Mouse (Mus musculus): Measurements from ENCODE around the gene Hif3a. TPM values are rescaled to one million over a fixed set of nuclear protein-coding genes. Genes with fewer than 3 reads are reported as not detected.

The Hif3a gene
- polyA plus RNA-seq, 1 experiment from 2014 or later: 7.6 TPM

GRCm38 (mm10) chr7:17023701-17024100, 38.5 kb downstream of the Hif3a start:
- no peak for DNase-seq (ENCODE audit: low spot score)
- H3K9me3 ChIP-seq (ENCODE audit: control insufficient read depth, low read length): no peaks in the 10 kb centered on the region
- H3K9ac ChIP-seq (ENCODE audit: low read length): no peak overlapping the region
- H3K4me1 ChIP-seq (ENCODE audit: control insufficient read depth, insufficient read depth, low read length): peaks cover 9% of the 10 kb centered on the region
- no peak overlapping the region for H3K4me2 ChIP-seq (ENCODE audit: low read depth)
- H3K27me3 ChIP-seq (ENCODE audit: control insufficient read depth, insufficient read depth, low read length): no peaks in the 10 kb centered on the region
- H3K4me3 ChIP-seq (ENCODE audit: low read depth, low read length): no peak overlapping the region
- ATAC-seq (ENCODE audit: insufficient read depth, low FRiP score, low TSS enrichment): no peak
- H3K36me3 ChIP-seq (ENCODE audit: control insufficient read depth, insufficient read depth, low read length): peaks cover 15% of the 10 kb centered on the region
- 86% methylated on average over 4 of the region's 4 CpGs for WGBS
- no peak overlapping the region for H3K27ac ChIP-seq (ENCODE audit: low read depth, low read length)

GRCm38 (mm10) chr7:17022176-17022575, 40.1 kb downstream of the Hif3a start:
- ATAC-seq (ENCODE audit: insufficient read depth, low FRiP score, low TSS enrichment) (no peak), DNase-seq (ENCODE audit: low spot score) (no peak)
- Histone ChIP-seq H3K9me3 (ENCODE audit: control insufficient read depth, low read length) (no peaks in the 10 kb centered on the region), H3K4me1 (ENCODE audit: control insufficient read depth, insufficient read depth, low read length) (peaks cover 9% of the 10 kb centered on the region), H3K27me3 (ENCODE audit: control insufficient read depth, insufficient read depth, low read length) (no peaks in the 10 kb centered on the region), H3K9ac (ENCODE audit: low read length) (no peak overlapping the region), H3K27ac (ENCODE audit: low read depth, low read length) (no peak overlapping the region), H3K4me2 (ENCODE audit: low read depth) (no peak overlapping the region), H3K4me3 (ENCODE audit: low read depth, low read length) (no peak overlapping the region), H3K36me3 (ENCODE audit: control insufficient read depth, insufficient read depth, low read length) (peaks cover 18% of the 10 kb centered on the region)
- 96% methylated on average over 15 of the region's 15 CpGs for WGBS

- no peak overlapping the region for H3K9ac ChIP-seq (ENCODE audit: low read length)
- no peak overlapping the region for H3K4me3 ChIP-seq (ENCODE audit: low read depth, low read length)
- WGBS: 89% methylated on average over 7 of the region's 7 CpGs
- no peaks in the 10 kb centered on the region for H3K4me1 ChIP-seq (ENCODE audit: control insufficient read depth, insufficient read depth, low read length)
- H3K27me3 ChIP-seq (ENCODE audit: control insufficient read depth, insufficient read depth, low read length): no peaks in the 10 kb centered on the region
- no peaks in the 10 kb centered on the region for H3K9me3 ChIP-seq (ENCODE audit: control insufficient read depth, low read length)
- no peak overlapping the region for H3K27ac ChIP-seq (ENCODE audit: low read depth, low read length)
- no peak overlapping the region for H3K4me2 ChIP-seq (ENCODE audit: low read depth)
- peaks cover 31% of the 10 kb centered on the region for H3K36me3 ChIP-seq (ENCODE audit: control insufficient read depth, insufficient read depth, low read length)
- no peak for ATAC-seq (ENCODE audit: insufficient read depth, low FRiP score, low TSS enrichment)
- no peak for DNase-seq (ENCODE audit: low spot score)
These were observed 42.6 kb downstream of the Hif3a start for GRCm38 (mm10) chr7:17019426-17020166.

GRCm38 (mm10) chr7:17017921-17018320, 44.3 kb downstream of the Hif3a start:
- Histone ChIP-seq H3K9me3 (ENCODE audit: control insufficient read depth, low read length) (no peaks in the 10 kb centered on the region), H3K4me3 (ENCODE audit: low read depth, low read length) (no peak overlapping the region), H3K4me1 (ENCODE audit: control insufficient read depth, insufficient read depth, low read length) (no peaks in the 10 kb centered on the region), H3K4me2 (ENCODE audit: low read depth) (no peak overlapping the region), H3K36me3 (ENCODE audit: control insufficient read depth, insufficient read depth, low read length) (peaks cover 38% of the 10 kb centered on the region), H3K27ac (ENCODE audit: low read depth, low read length) (no peak overlapping the region), H3K9ac (ENCODE audit: low read length) (no peak overlapping the region), H3K27me3 (ENCODE audit: control insufficient read depth, insufficient read depth, low read length) (no peaks in the 10 kb centered on the region)
- no peak for DNase-seq (ENCODE audit: low spot score)
- ATAC-seq (ENCODE audit: insufficient read depth, low FRiP score, low TSS enrichment): no peak
- 87% methylated on average over 2 of the region's 2 CpGs for WGBS

GRCm38 (mm10) chr7:17017036-17017435, 45.2 kb downstream of the Hif3a start:
- Histone ChIP-seq H3K4me2 (ENCODE audit: low read depth) (no peak overlapping the region), H3K36me3 (ENCODE audit: control insufficient read depth, insufficient read depth, low read length) (peaks cover 38% of the 10 kb centered on the region), H3K4me3 (ENCODE audit: low read depth, low read length) (no peak overlapping the region), H3K4me1 (ENCODE audit: control insufficient read depth, insufficient read depth, low read length) (no peaks in the 10 kb centered on the region), H3K9me3 (ENCODE audit: control insufficient read depth, low read length) (no peaks in the 10 kb centered on the region), H3K9ac (ENCODE audit: low read length) (no peak overlapping the region), H3K27me3 (ENCODE audit: control insufficient read depth, insufficient read depth, low read length) (no peaks in the 10 kb centered on the region), H3K27ac (ENCODE audit: low read depth, low read length) (no peak overlapping the region)
- ATAC-seq (ENCODE audit: insufficient read depth, low FRiP score, low TSS enrichment): no peak
- 96% methylated on average over 1 of the region's 1 CpGs for WGBS
- no peak for DNase-seq (ENCODE audit: low spot score)

GRCm38 (mm10) chr7:17015381-17015780, 46.8 kb downstream of the Hif3a start:
- Histone ChIP-seq H3K27me3 (ENCODE audit: control insufficient read depth, insufficient read depth, low read length) (no peaks in the 10 kb centered on the region), H3K4me1 (ENCODE audit: control insufficient read depth, insufficient read depth, low read length) (no peaks in the 10 kb centered on the region), H3K4me2 (ENCODE audit: low read depth) (no peak overlapping the region), H3K9ac (ENCODE audit: low read length) (no peak overlapping the region), H3K36me3 (ENCODE audit: control insufficient read depth, insufficient read depth, low read length) (peaks cover 34% of the 10 kb centered on the region), H3K4me3 (ENCODE audit: low read depth, low read length) (no peak overlapping the region), H3K27ac (ENCODE audit: low read depth, low read length) (no peak overlapping the region), H3K9me3 (ENCODE audit: control insufficient read depth, low read length) (no peaks in the 10 kb centered on the region)
- no peak for ATAC-seq (ENCODE audit: insufficient read depth, low FRiP score, low TSS enrichment)
- WGBS: 83% methylated on average over 6 of the region's 6 CpGs
- DNase-seq (ENCODE audit: low spot score): no peak

- Histone ChIP-seq H3K4me3 (ENCODE audit: low read depth, low read length) (no peak overlapping the region), H3K9ac (ENCODE audit: low read length) (no peak overlapping the region), H3K36me3 (ENCODE audit: control insufficient read depth, insufficient read depth, low read length) (peaks cover 38% of the 10 kb centered on the region), H3K27me3 (ENCODE audit: control insufficient read depth, insufficient read depth, low read length) (no peaks in the 10 kb centered on the region), H3K4me2 (ENCODE audit: low read depth) (no peak overlapping the region), H3K27ac (ENCODE audit: low read depth, low read length) (no peak overlapping the region), H3K9me3 (ENCODE audit: control insufficient read depth, low read length) (no peaks in the 10 kb centered on the region), H3K4me1 (ENCODE audit: control insufficient read depth, insufficient read depth, low read length) (no peaks in the 10 kb centered on the region)
- DNase-seq (ENCODE audit: low spot score): no peak
- no peak for ATAC-seq (ENCODE audit: insufficient read depth, low FRiP score, low TSS enrichment)
- 94% methylated on average over 7 of the region's 7 CpGs for WGBS
These were observed 50.2 kb downstream of the Hif3a start for GRCm38 (mm10) chr7:17011909-17012590.

- Histone ChIP-seq H3K9ac (ENCODE audit: low read length) (no peak overlapping the region), H3K4me3 (ENCODE audit: low read depth, low read length) (no peak overlapping the region), H3K27ac (ENCODE audit: low read depth, low read length) (no peak overlapping the region), H3K4me1 (ENCODE audit: control insufficient read depth, insufficient read depth, low read length) (no peaks in the 10 kb centered on the region), H3K36me3 (ENCODE audit: control insufficient read depth, insufficient read depth, low read length) (peaks cover 33% of the 10 kb centered on the region), H3K4me2 (ENCODE audit: low read depth) (no peak overlapping the region), H3K9me3 (ENCODE audit: control insufficient read depth, low read length) (no peaks in the 10 kb centered on the region), H3K27me3 (ENCODE audit: control insufficient read depth, insufficient read depth, low read length) (no peaks in the 10 kb centered on the region)
- DNase-seq (ENCODE audit: low spot score) (no peak), ATAC-seq (ENCODE audit: insufficient read depth, low FRiP score, low TSS enrichment) (no peak)
- 95% methylated on average over 5 of the region's 5 CpGs for WGBS
These were observed 52.2 kb downstream of the Hif3a start for GRCm38 (mm10) chr7:17010010-17010347.
